Mouse (Mus musculus): ENCODE results near the gene Pgpep1. TPM values are rescaled to one million over a fixed set of nuclear protein-coding genes. Genes with fewer than 3 reads are reported as not detected.
A peak's percentile ranks its signal among the peaks of the same experiment; 100 is the strongest.

Pgpep1 gene
- polyA plus RNA-seq (2012; fragmentation: generic; extraction: Trizol) = 34.9 TPM
- long read RNA-seq, experiment 1, full-length matches to known transcripts = 22 of 43 reads
- long read RNA-seq, experiment 1, partial matches to known transcripts = 2 of 43 reads
- long read RNA-seq, experiment 1, other reads (novel, unspliced or antisense) = 19 of 43 reads
- long read RNA-seq, experiment 2, full-length matches to known transcripts = 47 of 52 reads
- long read RNA-seq, experiment 2, partial matches to known transcripts = 1 of 52 reads
- long read RNA-seq, experiment 2, other reads (novel, unspliced or antisense) = 4 of 52 reads

- peaks cover 17% of the 10 kb centered on the region for H3K36me3 ChIP-seq (ENCODE audit: control insufficient read depth, insufficient read depth)
- no peaks in the 10 kb centered on the region for H3K27me3 ChIP-seq (ENCODE audit: control insufficient read depth, insufficient read depth, insufficient read length)
- no peak for TF ChIP-seq MYOG (IDR thresholded peaks at IDR 0.05; ENCODE audit: control insufficient read depth, extremely low read depth, insufficient read length)
- no peak for TF ChIP-seq FOSL1 (IDR thresholded peaks at IDR 0.05; ENCODE audit: insufficient read depth, low read length, poor library complexity, severe bottlenecking)
- TF ChIP-seq MYOD1 (IDR thresholded peaks at IDR 0.05; ENCODE audit: control insufficient read depth, insufficient read length, low read depth) = no peak
- TF ChIP-seq CEBPB (IDR thresholded peaks at IDR 0.05; ENCODE audit: low read depth) = no peak
- TF ChIP-seq CTCF (IDR thresholded peaks at IDR 0.05; ENCODE audit: control insufficient read depth, insufficient read depth, insufficient read length) = no peak
- H3K4me3 ChIP-seq (ENCODE audit: insufficient read depth, poor library complexity, severe bottlenecking) = peak within 1 kb of the TSS; percentile 80
- H3K79me3 ChIP-seq (ENCODE audit: low read depth) = no peaks in the 10 kb centered on the region
- peak within 1 kb of the TSS; percentile 50 for H3ac ChIP-seq (ENCODE audit: control insufficient read depth, insufficient read length, low read depth)
- H3K79me2 ChIP-seq (ENCODE audit: control insufficient read depth, insufficient read depth) = peaks cover 19% of the 10 kb centered on the region
Measured at GRCm38 (mm10) chr8:70660273-70660725, at the start of gene Pgpep1. Gene Pgpep1 (minus strand): TSS chr8:70660388.

GRCm38 (mm10) chr8:70709794-70710193 is 49.6 kb upstream of the Pgpep1 start:
- Histone ChIP-seq H3K27me3 (ENCODE audit: control insufficient read depth, insufficient read depth, insufficient read length) (no peaks in the 10 kb centered on the region), H3K79me3 (ENCODE audit: low read depth) (no peaks in the 10 kb centered on the region)
- TF ChIP-seq CEBPB (IDR thresholded peaks at IDR 0.05; ENCODE audit: low read depth) (no peak), MYOG (IDR thresholded peaks at IDR 0.05; ENCODE audit: control insufficient read depth, extremely low read depth, insufficient read length) (no peak), USF1 (IDR thresholded peaks at IDR 0.05; ENCODE audit: low read depth) (no peak), FOSL1 (IDR thresholded peaks at IDR 0.05; ENCODE audit: insufficient read depth, low read length, poor library complexity, severe bottlenecking) (no peak), CTCF (IDR thresholded peaks at IDR 0.05; ENCODE audit: control insufficient read depth, insufficient read depth, insufficient read length) (no peak), MAX (IDR thresholded peaks at IDR 0.05) (no peak), MYOD1 (IDR thresholded peaks at IDR 0.05; ENCODE audit: control insufficient read depth, insufficient read length, low read depth) (no peak)

GRCm38 (mm10) chr8:70708281-70708680 is 48.1 kb upstream of the Pgpep1 start:
- H3K79me2 ChIP-seq (ENCODE audit: control insufficient read depth, insufficient read depth) = no peaks in the 10 kb centered on the region
- no peaks in the 10 kb centered on the region for H3K27me3 ChIP-seq (ENCODE audit: control insufficient read depth, insufficient read depth, insufficient read length)
- TF ChIP-seq CTCF (IDR thresholded peaks at IDR 0.05; ENCODE audit: control insufficient read depth, insufficient read depth, insufficient read length) = no peak
- no peak for TF ChIP-seq MAX (IDR thresholded peaks at IDR 0.05)
- TF ChIP-seq CEBPB (IDR thresholded peaks at IDR 0.05; ENCODE audit: low read depth) = no peak
- no peaks in the 10 kb centered on the region for H3K79me3 ChIP-seq (ENCODE audit: low read depth)
- no peak overlapping the region for H3ac ChIP-seq (ENCODE audit: control insufficient read depth, insufficient read length, low read depth)
- H3K4me3 ChIP-seq (ENCODE audit: insufficient read depth, poor library complexity, severe bottlenecking) = no peak overlapping the region
- H3K36me3 ChIP-seq (ENCODE audit: control insufficient read depth, insufficient read depth) = no peaks in the 10 kb centered on the region

More at GRCm38 (mm10) chr8:70709794-70710193, 49.6 kb upstream of the Pgpep1 start:
- Histone ChIP-seq H3K79me2 (ENCODE audit: control insufficient read depth, insufficient read depth) (no peaks in the 10 kb centered on the region), H3K4me3 (ENCODE audit: insufficient read depth, poor library complexity, severe bottlenecking) (no peak overlapping the region), H3K36me3 (ENCODE audit: control insufficient read depth, insufficient read depth) (no peaks in the 10 kb centered on the region), H3ac (ENCODE audit: control insufficient read depth, insufficient read length, low read depth) (no peak overlapping the region)

- Histone ChIP-seq H3K79me3 (ENCODE audit: low read depth) (peaks cover 10% of the 10 kb centered on the region), H3K4me3 (ENCODE audit: insufficient read depth, poor library complexity, severe bottlenecking) (no peak within 1 kb of the TSS), H3ac (ENCODE audit: control insufficient read depth, insufficient read length, low read depth) (no peak within 1 kb of the TSS), H3K36me3 (ENCODE audit: control insufficient read depth, insufficient read depth) (no peaks in the 10 kb centered on the region), H3K79me2 (ENCODE audit: control insufficient read depth, insufficient read depth) (peaks cover 33% of the 10 kb centered on the region), H3K27me3 (ENCODE audit: control insufficient read depth, insufficient read depth, insufficient read length) (no peaks in the 10 kb centered on the region)
- no peak for TF ChIP-seq CEBPB (IDR thresholded peaks at IDR 0.05; ENCODE audit: low read depth)
- no peak for TF ChIP-seq MYOG (IDR thresholded peaks at IDR 0.05; ENCODE audit: control insufficient read depth, extremely low read depth, insufficient read length)
- no peak for TF ChIP-seq CTCF (IDR thresholded peaks at IDR 0.05; ENCODE audit: control insufficient read depth, insufficient read depth, insufficient read length)
- no peak for TF ChIP-seq FOSL1 (IDR thresholded peaks at IDR 0.05; ENCODE audit: insufficient read depth, low read length, poor library complexity, severe bottlenecking)
- TF ChIP-seq MYOD1 (IDR thresholded peaks at IDR 0.05; ENCODE audit: control insufficient read depth, insufficient read length, low read depth) = no peak
- TF ChIP-seq USF1 (IDR thresholded peaks at IDR 0.05; ENCODE audit: low read depth) = no peak
- TF ChIP-seq MAX (IDR thresholded peaks at IDR 0.05) = no peak
Measured at GRCm38 (mm10) chr8:70703287-70703686, 43.1 kb upstream of the Pgpep1 start, which contains the start of gene Iqcn. Gene Iqcn (plus strand): TSS chr8:70703457.

- Histone ChIP-seq H3K27me3 (ENCODE audit: control insufficient read depth, insufficient read depth, insufficient read length) (no peaks in the 10 kb centered on the region), H3ac (ENCODE audit: control insufficient read depth, insufficient read length, low read depth) (no peak overlapping the region), H3K36me3 (ENCODE audit: control insufficient read depth, insufficient read depth) (no peaks in the 10 kb centered on the region), H3K79me3 (ENCODE audit: low read depth) (peaks cover 10% of the 10 kb centered on the region), H3K79me2 (ENCODE audit: control insufficient read depth, insufficient read depth) (peaks cover 33% of the 10 kb centered on the region), H3K4me3 (ENCODE audit: insufficient read depth, poor library complexity, severe bottlenecking) (no peak overlapping the region)
- TF ChIP-seq MAX (IDR thresholded peaks at IDR 0.05) = no peak
- TF ChIP-seq FOSL1 (IDR thresholded peaks at IDR 0.05; ENCODE audit: insufficient read depth, low read length, poor library complexity, severe bottlenecking) = no peak
- TF ChIP-seq USF1 (IDR thresholded peaks at IDR 0.05; ENCODE audit: low read depth) = no peak
- TF ChIP-seq MYOD1 (IDR thresholded peaks at IDR 0.05; ENCODE audit: control insufficient read depth, insufficient read length, low read depth) = no peak
- no peak for TF ChIP-seq MYOG (IDR thresholded peaks at IDR 0.05; ENCODE audit: control insufficient read depth, extremely low read depth, insufficient read length)
- no peak for TF ChIP-seq CEBPB (IDR thresholded peaks at IDR 0.05; ENCODE audit: low read depth)
- TF ChIP-seq CTCF (IDR thresholded peaks at IDR 0.05; ENCODE audit: control insufficient read depth, insufficient read depth, insufficient read length) = no peak
Measured at GRCm38 (mm10) chr8:70702842-70703182, 42.6 kb upstream of the Pgpep1 start.

Measured in C2C12 (cell line).